Mouse (Mus musculus): Measurements from ENCODE around the gene Bves.

GRCm38 (mm10) chr10:45410624-45411341 lies 75.2 kb downstream of the Bves start:
- no peak for TF ChIP-seq HCFC1 (IDR thresholded peaks at IDR 0.05; ENCODE audit: borderline replicate concordance, insufficient read depth, low read length)
- no peak for TF ChIP-seq MAFK (IDR thresholded peaks at IDR 0.05; ENCODE audit: insufficient read depth, low read depth, low read length)
